Mouse (Mus musculus) CH12.LX (cell line): Measurements from ENCODE around the gene Ptprf. TPM values are rescaled to one million over a fixed set of nuclear protein-coding genes. Genes with fewer than 3 reads are reported as not detected.

Source experiments
- DNase-seq: peaks from one replicate; pipeline ENCODE4 v3.0.0-alpha.2; 2013; ENCODE audit errors: extremely low read depth
- H3K27ac ChIP-seq: 2 replicates; pipeline ENCODE4 v1.5.1; 2012; ENCODE audit warnings: low read depth, mild to moderate bottlenecking, control low read depth, moderate library complexity; ENCODE audit not compliant: insufficient read depth
- H3K27me3 ChIP-seq: replicated peaks from 2 replicates; pipeline ENCODE3; 2012; ENCODE audit warnings: inconsistent platforms
- H3K36me3 ChIP-seq, 2 experiments: replicated peaks in 1 of 2; 2 replicates each; pipeline versions ENCODE3 to v1.6.1; 2012; ENCODE audit warnings: inconsistent platforms in 1 of 2, low read length in 1 of 2, mild to moderate bottlenecking in 1 of 2, mixed read lengths in 1 of 2, moderate library complexity in 1 of 2; ENCODE audit not compliant: control insufficient read depth in 1 of 2, insufficient read depth in 1 of 2
- H3K4me1 ChIP-seq, 2 experiments: 2 replicates each; pipeline ENCODE4 v1.6.1; 2012; ENCODE audit warnings: inconsistent platforms in 1 of 2, moderate library complexity in 1 of 2; ENCODE audit not compliant: insufficient read depth in 2 of 2, control insufficient read depth in 1 of 2
- H3K4me2 ChIP-seq: 2 replicates; pipeline ENCODE4 v1.6.1; 2012; ENCODE audit warnings: low read depth, mild to moderate bottlenecking, control low read depth; ENCODE audit not compliant: poor library complexity, insufficient read depth, severe bottlenecking
- H3K4me3 ChIP-seq, 3 experiments: fragments of 150-350 bp in 1 of 3; sonication (generic) in 1 of 3; replicated peaks in 1 of 3; 2 replicates each; pipeline versions ENCODE3 to v1.5.1; 2011 to 2012; ENCODE audit warnings: low read depth in 2 of 3, low read length in 2 of 3, mild to moderate bottlenecking in 2 of 3, moderate library complexity in 2 of 3, control low read depth in 1 of 3, improper control_type of control experiment in 1 of 3, inconsistent platforms in 1 of 3, mixed read lengths in 1 of 3; ENCODE audit not compliant: poor library complexity in 1 of 3
- H3K79me2 ChIP-seq: replicated peaks from 2 replicates; pipeline ENCODE4 v1.6.1; 2012; ENCODE audit warnings: mild to moderate bottlenecking, moderate library complexity; ENCODE audit not compliant: control insufficient read depth, poor library complexity, insufficient read depth, severe bottlenecking; ENCODE audit errors: extremely low read depth
- H3K9ac ChIP-seq: 2 replicates; pipeline ENCODE4 v1.6.1; 2012; ENCODE audit warnings: low read depth, mild to moderate bottlenecking, control low read depth, moderate library complexity; ENCODE audit not compliant: insufficient read depth
- H3K9me3 ChIP-seq: replicated peaks from 2 replicates; pipeline ENCODE3; 2012; ENCODE audit warnings: low read length, inconsistent platforms, mixed read lengths
- CHD2 ChIP-seq: IDR thresholded peaks from 2 replicates; pipeline ENCODE4 v1.6.1; 2011; ENCODE audit warnings: low read length, improper control_type of control experiment
- CTCF ChIP-seq, 2 experiments: IDR thresholded peaks in 1 of 2; conservative IDR thresholded peaks in 1 of 2; 2 replicates each; pipeline ENCODE4 v1.5.1; 2011 to 2012; ENCODE audit warnings: low read depth in 2 of 2, low read length in 2 of 2, improper control_type of control experiment in 1 of 2, inconsistent platforms in 1 of 2, mild to moderate bottlenecking in 1 of 2, moderate library complexity in 1 of 2
- HCFC1 ChIP-seq: IDR thresholded peaks from 2 replicates; pipeline ENCODE4 v1.6.1; 2012; ENCODE audit warnings: low read depth, mild to moderate bottlenecking, inconsistent platforms, low read length, improper control_type of control experiment
- IRF4 ChIP-seq: IDR thresholded peaks from 2 replicates; pipeline ENCODE4 v1.6.1; 2014; ENCODE audit warnings: low read depth, mild to moderate bottlenecking, inconsistent platforms, low read length, improper control_type of control experiment
- JUN ChIP-seq: IDR thresholded peaks from 2 replicates; pipeline ENCODE4 v1.6.1; 2011; ENCODE audit warnings: low read depth, mild to moderate bottlenecking, low read length, improper control_type of control experiment, moderate library complexity; ENCODE audit not compliant: insufficient read depth
- NRF1 ChIP-seq: IDR thresholded peaks from 2 replicates; pipeline ENCODE4 v1.6.1; 2014; ENCODE audit warnings: low read depth, mild to moderate bottlenecking, inconsistent platforms, low read length, improper control_type of control experiment, moderate library complexity
- RAD21 ChIP-seq: IDR thresholded peaks from 2 replicates; pipeline ENCODE4 v1.6.1; 2011; ENCODE audit warnings: low read depth, mild to moderate bottlenecking, low read length, improper control_type of control experiment, moderate library complexity
- SMC3 ChIP-seq: IDR thresholded peaks from 2 replicates; pipeline ENCODE4 v1.6.1; 2011; ENCODE audit warnings: low read depth, low read length, improper control_type of control experiment
- dilution Hi-C: fragments of 300-500 bp; cut with MboI; formaldehyde crosslinking; loops from 2 replicates; pipeline ENCODE4 v1.14.3; 2020; ENCODE audit warnings: low sequenced_read_pairs; ENCODE audit not compliant: extremely low pct_unique_long_range_greater_than_20kb, extremely low pct_ligation_motif_present
- in situ Hi-C: fragments of 300-500 bp; cut with MboI; formaldehyde crosslinking; loops from 3 replicates; pipeline ENCODE4 v1.14.3; 2019; ENCODE audit warnings: low sequenced_read_pairs, low pct_ligation_motif_present, low pct_unique_long_range_greater_than_20kb, mixed read lengths
- polyA plus RNA-seq: library from polyadenylated mRNA; unstranded; fragments of >175 nt; gene quantifications from 2 replicates; pipeline ENCODE4 v1.2.1, GENCODE M21; 2012; ENCODE audit warnings: low read depth; ENCODE audit not compliant: insufficient read length
- total RNA-seq, 2 experiments: library from RNA; depleted of rRNA; stranded (reverse); fragments of 300-350 nt in 1 of 2; fragments of >200 nt in 1 of 2; gene quantifications; 2 replicates each; pipeline ENCODE4 v1.2.3; 2012 to 2014

Ptprf gene
- total and polyA plus RNA-seq, 3 experiments = 0.11 to 0.21 TPM; not detected in 1

- Histone ChIP-seq H3K27me3 (no peaks in the 10 kb centered on the region), H3K4me2 (no peak overlapping the region), H3K36me3 (peaks cover 84 to 97% of the 10 kb centered on the region in 2 experiments), H3K79me2 (no peaks in the 10 kb centered on the region), H3K4me3 (no peak overlapping the region), H3K9me3 (no peaks in the 10 kb centered on the region), H3K4me1 (peaks cover 9 to 28% of the 10 kb centered on the region in 2 experiments), H3K27ac (no peak overlapping the region), H3K9ac (no peak overlapping the region)
- in situ Hi-C loops (no loop called here), dilution Hi-C loops (no loop called here)
- TF ChIP-seq RAD21 (peak; percentile 6; the same call in 1 of the 2 replicates), HCFC1 (no peak), CHD2 (no peak), CTCF (conservative IDR thresholded peaks at IDR 0.05 in 1 of 2, IDR thresholded peaks at IDR 0.05 in 1 of 2; ENCODE audit: low read depth in 2 of 2, low read length in 2 of 2) (peak; percentile 39 to 46; a peak in 3 of 4 replicates), JUN (no peak), SMC3 (peak; percentile 23)
- peak; percentile 36 for DNase-seq
These were observed 120.2 kb downstream of the Ptprf start for GRCm38 (mm10) chr4:118171006-118171405.

GRCm38 (mm10) chr4:118162123-118162522, 129.1 kb downstream of the Ptprf start:
- no peak overlapping the region for H3K9ac ChIP-seq
- peak; percentile 76 for TF ChIP-seq IRF4
- TF ChIP-seq NRF1 = no peak
- peaks cover 3 to 11% of the 10 kb centered on the region in 2 experiments; a peak in 2 of 4 replicates for H3K4me1 ChIP-seq
- no peak for DNase-seq
- H3K4me2 ChIP-seq = no peak overlapping the region
- H3K27ac ChIP-seq = no peak overlapping the region
- in situ Hi-C loops = no loop called here
- no peaks in the 10 kb centered on the region for H3K79me2 ChIP-seq
- no peaks in the 10 kb centered on the region for H3K27me3 ChIP-seq
- H3K4me3 ChIP-seq = no peak overlapping the region
- dilution Hi-C loops = no loop called here
- peaks cover 85 to 94% of the 10 kb centered on the region in 2 experiments for H3K36me3 ChIP-seq
- no peaks in the 10 kb centered on the region for H3K9me3 ChIP-seq

Other genes starting within 250 kb of the Ptprf start
- 7.8 and 10.1 TPM in 2 replicates for gene St3gal3, start 156.5 kb downstream of the Ptprf start, total RNA-seq (2012; rRNA removed)
- gene St3gal3, start 156.5 kb downstream of the Ptprf start, total RNA-seq (2014; rRNA removed) = 6.3 and 7.1 TPM in 2 replicates
- 8.2 and 8.7 TPM in 2 replicates for gene St3gal3, start 156.5 kb downstream of the Ptprf start, polyA plus RNA-seq
- gene Kdm4a, start 111.4 kb downstream of the Ptprf start, total RNA-seq (2012; rRNA removed) = 38.4 and 58.8 TPM in 2 replicates
- 36.9 TPM in 2 replicates for gene Kdm4a, start 111.4 kb downstream of the Ptprf start, total RNA-seq (2014; rRNA removed)
- 43.2 and 43.6 TPM in 2 replicates for gene Kdm4a, start 111.4 kb downstream of the Ptprf start, polyA plus RNA-seq
- 7.4 TPM in 2 replicates for gene Szt2, start 117.9 kb upstream of the Ptprf start, total RNA-seq (2012; rRNA removed)
- gene Szt2, start 117.9 kb upstream of the Ptprf start, total RNA-seq (2014; rRNA removed) = 2.9 and 3.2 TPM in 2 replicates
- 15.1 and 18.9 TPM in 2 replicates for gene Szt2, start 117.9 kb upstream of the Ptprf start, polyA plus RNA-seq
- 109 and 121 TPM in 2 replicates for gene Med8, start 117.9 kb upstream of the Ptprf start, total RNA-seq (2012; rRNA removed)
- 152 and 156 TPM in 2 replicates for gene Med8, start 117.9 kb upstream of the Ptprf start, total RNA-seq (2014; rRNA removed)
- 102 and 113 TPM in 2 replicates for gene Med8, start 117.9 kb upstream of the Ptprf start, polyA plus RNA-seq
- 45.9 and 47.1 TPM in 2 replicates for gene Elovl1, start 136.7 kb upstream of the Ptprf start, total RNA-seq (2012; rRNA removed)
- 56.3 and 61.1 TPM in 2 replicates for gene Elovl1, start 136.7 kb upstream of the Ptprf start, total RNA-seq (2014; rRNA removed)
- gene Elovl1, start 136.7 kb upstream of the Ptprf start, polyA plus RNA-seq = 83.9 and 110 TPM in 2 replicates
- 172 and 222 TPM in 2 replicates for gene Cdc20, start 145.9 kb upstream of the Ptprf start, total RNA-seq (2012; rRNA removed)
- 213 and 224 TPM in 2 replicates for gene Cdc20, start 145.9 kb upstream of the Ptprf start, total RNA-seq (2014; rRNA removed)
- 201 and 212 TPM in 2 replicates for gene Cdc20, start 145.9 kb upstream of the Ptprf start, polyA plus RNA-seq
- not detected in 2 replicates for gene Mpl, start 166.1 kb upstream of the Ptprf start, total RNA-seq (2012; rRNA removed)
- not detected in 2 replicates for gene Mpl, start 166.1 kb upstream of the Ptprf start, total RNA-seq (2014; rRNA removed)
- gene Mpl, start 166.1 kb upstream of the Ptprf start, polyA plus RNA-seq = not detected in 2 replicates
- not detected in 2 replicates for gene Tie1, start 198.7 kb upstream of the Ptprf start, total RNA-seq (2012; rRNA removed)
- gene Tie1, start 198.7 kb upstream of the Ptprf start, total RNA-seq (2014; rRNA removed) = not detected in 2 replicates
- gene Tie1, start 198.7 kb upstream of the Ptprf start, polyA plus RNA-seq = not detected in 2 replicates
- not detected in 2 replicates for gene 2610528J11Rik, start 235.6 kb upstream of the Ptprf start, total RNA-seq (2012; rRNA removed)
- not detected in 2 replicates for gene 2610528J11Rik, start 235.6 kb upstream of the Ptprf start, total RNA-seq (2014; rRNA removed)
- gene 2610528J11Rik, start 235.6 kb upstream of the Ptprf start, polyA plus RNA-seq = not detected in 2 replicates